ENCODE assay signal across 8 mouse cellular contexts in the genomic region with DNA sequence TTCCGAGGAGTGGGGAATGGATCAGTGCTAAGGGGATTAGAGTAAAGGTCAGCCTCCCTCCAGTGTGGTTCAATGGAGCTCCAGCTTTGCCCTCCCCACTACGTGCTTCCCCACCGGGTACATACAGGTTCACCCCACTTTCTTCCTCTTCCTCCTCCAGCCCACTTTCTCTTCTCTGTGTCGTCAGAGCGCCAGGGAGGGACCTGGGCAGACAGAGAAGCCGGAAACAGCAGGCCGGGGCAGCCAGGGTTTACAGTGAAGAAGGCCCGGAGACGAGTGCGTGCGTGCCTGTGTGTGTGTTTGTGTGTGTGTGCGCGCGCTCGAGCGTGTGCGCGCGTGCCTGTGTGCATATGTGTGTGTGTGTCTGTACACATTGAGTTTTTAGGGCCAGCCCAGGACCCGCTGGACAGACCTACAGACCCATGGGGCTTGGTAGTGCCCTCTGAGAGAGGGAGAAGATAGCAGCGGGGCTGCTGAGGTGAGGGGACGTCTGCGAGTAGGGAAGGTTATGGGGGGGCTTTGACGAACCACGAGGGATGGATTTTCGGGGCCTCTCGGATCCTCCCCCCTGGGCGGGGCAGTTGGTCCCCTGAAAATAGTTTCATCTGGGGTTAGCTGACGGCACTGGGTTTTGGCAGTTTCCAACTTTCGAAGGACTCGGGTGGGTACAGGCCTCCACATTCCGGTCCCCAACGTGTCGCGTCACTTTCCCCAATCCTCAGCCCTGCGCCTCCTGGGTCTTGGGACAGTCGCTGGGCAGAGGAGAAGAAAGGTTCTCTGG. TPM values are rescaled to one million over a fixed set of nuclear protein-coding genes. Genes with fewer than 3 reads are reported as not detected.
DNase-seq lines count a peak whose midpoint lies in the region; ATAC-seq and TF ChIP-seq lines count a peak whose summit lies in the region.

A gene (plus strand): TSS at position 215 of the 781 bp plus-strand sequence.

- H3K27me3 ChIP-seq in ES-Bruce4 (ENCODE audit: control insufficient read depth, insufficient read depth, low read length, poor library complexity, severe bottlenecking), result no peaks in the 10 kb centered on the region
- no peaks in the 10 kb centered on the region for H3K27me3 ChIP-seq in heart, embryonic 15.5 days
- no peaks in the 10 kb centered on the region for H3K27me3 ChIP-seq in lung, postnatal 0 days (replicated peaks; ENCODE audit: insufficient read depth, low read length)

- DNase-seq in adrenal gland, postnatal 25 days, result peak; percentile 77
- peak; percentile 88 for DNase-seq in kidney, postnatal 10 days
- peak; percentile 90 for DNase-seq in lung, postnatal 0 days (ENCODE audit: low spot score)
- peak; percentile 72 for DNase-seq in ovary, adult 18-20 months (ENCODE audit: low spot score)
- peak; percentile 67 for DNase-seq in urinary bladder, postnatal 25 days (ENCODE audit: low spot score)

- no peak for TF ChIP-seq CTCF in ES-Bruce4 (IDR thresholded peaks at IDR 0.05; ENCODE audit: low read depth, low read length)
- TF ChIP-seq CTCF in lung, postnatal 0 days (IDR thresholded peaks at IDR 0.05), result no peak; the same call in 1 of the 2 replicates

- peak within 1 kb of the TSS; percentile 81 for H3K4me3 ChIP-seq in ES-Bruce4 (ENCODE audit: low read depth, low read length)
- H3K4me3 ChIP-seq in heart, embryonic 15.5 days, result peak within 1 kb of the TSS; percentile 72
- peak within 1 kb of the TSS; percentile 66 for H3K4me3 ChIP-seq in lung, postnatal 0 days (ENCODE audit: low read depth, low read length)

- TF ChIP-seq POLR2A in ES-Bruce4 (IDR thresholded peaks at IDR 0.05; ENCODE audit: insufficient read depth, low read length), result no peak

- H3K9ac ChIP-seq in ES-Bruce4 (ENCODE audit: low read depth, poor library complexity, severe bottlenecking), result peak within 1 kb of the TSS; percentile 72
- peak within 1 kb of the TSS; percentile 77 for H3K9ac ChIP-seq in heart, embryonic 15.5 days
- peak within 1 kb of the TSS; percentile 77 for H3K9ac ChIP-seq in lung, postnatal 0 days (replicated peaks; ENCODE audit: low read depth)

- ATAC-seq in erythroblast, adult 5-6 weeks (replicated peaks; ENCODE audit: low FRiP score, poor library complexity, severe bottlenecking), result peak; percentile 77
- ATAC-seq in heart, embryonic 15.5 days (replicated peaks; ENCODE audit: insufficient number of reproducible peaks, insufficient read depth, low FRiP score, low read depth), result peak; percentile 56
- peak; percentile 78 for ATAC-seq in lung, postnatal 0 days

- TF ChIP-seq EP300 in ES-Bruce4 (IDR thresholded peaks at IDR 0.05; ENCODE audit: insufficient read depth, low read depth, low read length), result no peak
- TF ChIP-seq EP300 in lung, postnatal 0 days (IDR thresholded peaks at IDR 0.05), result no peak

- peaks cover 3% of the 10 kb centered on the region for H3K4me1 ChIP-seq in ES-Bruce4 (ENCODE audit: control insufficient read depth, insufficient read depth, low read length)
- peaks cover 20% of the 10 kb centered on the region for H3K4me1 ChIP-seq in heart, embryonic 15.5 days (replicated peaks)
- peaks cover 6% of the 10 kb centered on the region; the same call in 1 of the 2 replicates for H3K4me1 ChIP-seq in lung, postnatal 0 days (ENCODE audit: insufficient read depth, low read depth, low read length)

- no peaks in the 10 kb centered on the region for H3K9me3 ChIP-seq in ES-Bruce4 (replicated peaks; ENCODE audit: control insufficient read depth, insufficient read depth, low read length, poor library complexity, severe bottlenecking)
- H3K9me3 ChIP-seq in heart, embryonic 15.5 days (replicated peaks), result no peaks in the 10 kb centered on the region
- no peaks in the 10 kb centered on the region for H3K9me3 ChIP-seq in lung, postnatal 0 days (ENCODE audit: low read length)

- no peaks in the 10 kb centered on the region for H3K36me3 ChIP-seq in ES-Bruce4 (ENCODE audit: control insufficient read depth, insufficient read depth, low read length, poor library complexity, severe bottlenecking)
- H3K36me3 ChIP-seq in heart, embryonic 15.5 days, result peaks cover 6% of the 10 kb centered on the region; the same call in 1 of the 2 replicates
- H3K36me3 ChIP-seq in lung, postnatal 0 days (ENCODE audit: insufficient read depth, low read length), result peaks cover 2% of the 10 kb centered on the region

- H3K4me2 ChIP-seq in heart, embryonic 15.5 days, result peak within 1 kb of the TSS; percentile 89
- peak within 1 kb of the TSS; percentile 79 for H3K4me2 ChIP-seq in lung, postnatal 0 days (replicated peaks; ENCODE audit: low read depth, low read length)

- 2% methylated on average over 37 of the region's 37 CpGs for WGBS in heart, embryonic 15.5 days
- WGBS in lung, postnatal 0 days, result 1% methylated on average over 36 of the region's 37 CpGs

- peak within 1 kb of the TSS; percentile 5; the same call in 1 of the 2 replicates for H3K27ac ChIP-seq in ES-Bruce4 (ENCODE audit: insufficient read depth, low read length)
- peak within 1 kb of the TSS; percentile 96 for H3K27ac ChIP-seq in heart, embryonic 15.5 days
- H3K27ac ChIP-seq in lung, postnatal 0 days (ENCODE audit: low read length), result peak within 1 kb of the TSS; percentile 97

RNA-seq across cellular contexts. Expression of the gene that starts here (rescaled TPM):
- 28.2 and 32.9 TPM in 2 replicates for polyA plus RNA-seq in ES-Bruce4 (2011; ENCODE audit: insufficient read depth, insufficient read length, low read depth, missing spikeins)
- 117 and 121 TPM in 2 replicates for total RNA-seq in adrenal gland, postnatal 25 days (2021)
- 15.7 and 16.7 TPM in 2 replicates for total RNA-seq in erythroblast, adult 5-6 weeks (2015; ENCODE audit: low replicate concordance)
- total RNA-seq in erythroblast, adult 5-6 weeks (2017; ENCODE audit: low replicate concordance), result 15.9 and 27.1 TPM in 2 replicates
- 26.2 and 33.5 TPM in 2 replicates for polyA plus RNA-seq in heart, embryonic 15.5 days (2015; fragmentation: Nextera tagmentation; extraction: Ambion mirVana)
- polyA plus RNA-seq in lung, postnatal 0 days (2015; fragmentation: Nextera tagmentation; extraction: Ambion mirVana), result 39.1 and 41.9 TPM in 2 replicates

Comparison
In these comparisons a context has a peak if more than half of its experiments do, and no peak if none do; other contexts are left out.
1. Peak in every context shown above with its lines: DNase-seq, ATAC-seq, H3K4me3 ChIP-seq and H3K27ac ChIP-seq.
2. H3K27ac ChIP-seq: peak in every context shown above with its lines; median percentile 97 in lung, postnatal 0 days; 96 in heart, embryonic 15.5 days; 5 in ES-Bruce4.